Mouse (Mus musculus) thymus, adult 2 months (tissue): ENCODE measurements around the gene Scarb2. TPM values are rescaled to one million over a fixed set of nuclear protein-coding genes. Genes with fewer than 3 reads are reported as not detected.

Experiments used
- DNase-seq: peaks from one replicate; pipeline ENCODE4 v3.0.0; 2021
- H3K27ac ChIP-seq: fragments of 200-500 bp; 2 replicates; pipeline ENCODE4 v1.5.1; 2012; ENCODE audit warnings: low read length, control low read depth; ENCODE audit not compliant: control insufficient read depth, insufficient read depth
- H3K27me3 ChIP-seq: fragments of 200-500 bp; 2 replicates; pipeline ENCODE4 v1.6.1; 2012; ENCODE audit warnings: mild to moderate bottlenecking, low read length, moderate library complexity, mixed read lengths; ENCODE audit not compliant: control insufficient read depth, insufficient read depth
- H3K36me3 ChIP-seq: fragments of 200-500 bp; 2 replicates; pipeline ENCODE4 v1.6.1; 2012; ENCODE audit warnings: mild to moderate bottlenecking, low read length, moderate library complexity; ENCODE audit not compliant: control insufficient read depth, insufficient read depth
- H3K4me1 ChIP-seq: fragments of 200-500 bp; replicated peaks from 2 replicates; pipeline ENCODE4 v1.6.1; 2012; ENCODE audit warnings: low read length; ENCODE audit not compliant: control insufficient read depth, insufficient read depth
- H3K4me3 ChIP-seq: fragments of 200-500 bp; 2 replicates; pipeline ENCODE4 v1.5.1; 2012; ENCODE audit warnings: mild to moderate bottlenecking, low read length, control low read depth, moderate library complexity; ENCODE audit not compliant: control insufficient read depth, insufficient read depth
- CTCF ChIP-seq: fragments of 200-500 bp; IDR thresholded peaks from 2 replicates; pipeline ENCODE4 v1.5.1; 2012; ENCODE audit warnings: mild to moderate bottlenecking, control low read depth, low read length, moderate library complexity, borderline replicate concordance; ENCODE audit not compliant: control insufficient read depth, poor library complexity, insufficient read depth; ENCODE audit errors: extremely low read depth
- POLR2A ChIP-seq: fragments of 200-500 bp; IDR thresholded peaks from 2 replicates; pipeline ENCODE4 v1.6.1; 2012; ENCODE audit warnings: mild to moderate bottlenecking, low read length, control low read depth, moderate library complexity; ENCODE audit not compliant: control insufficient read depth, poor library complexity, insufficient read depth; ENCODE audit errors: extremely low read depth
- WGBS: fragments of 180-500 bp; shearing (Covaris S2); methylation state at CpG from one replicate; pipeline ENCODE4 v1.1.7; 2018; 5-methylcytosine and 5-hydroxymethylcytosine counted together
- polyA plus RNA-seq: library from polyadenylated mRNA; depleted of rRNA; stranded (reverse); fragments of >200 nt; gene quantifications from 2 replicates; pipeline ENCODE4 v1.2.3, GENCODE M21; 2012

Scarb2 gene
- polyA plus RNA-seq, 1 experiment: 40.2 TPM

- 64% methylated on average over 6 of the region's 6 CpGs for WGBS
- DNase-seq: no peak
- H3K4me1 ChIP-seq: peaks cover 37% of the 10 kb centered on the region
- no peaks in the 10 kb centered on the region for H3K36me3 ChIP-seq
- TF ChIP-seq POLR2A (no peak), CTCF (no peak)
- no peak overlapping the region for H3K27ac ChIP-seq
- no peaks in the 10 kb centered on the region for H3K27me3 ChIP-seq
- H3K4me3 ChIP-seq: no peak overlapping the region
Observed at GRCm38 (mm10) chr5:92468234-92468633, 38.4 kb downstream of the Scarb2 start.

- Histone ChIP-seq H3K27me3 (no peaks in the 10 kb centered on the region), H3K4me3 (no peak overlapping the region), H3K27ac (no peak overlapping the region), H3K4me1 (peaks cover 35% of the 10 kb centered on the region), H3K36me3 (no peaks in the 10 kb centered on the region)
- 83% methylated on average over 8 of the region's 8 CpGs for WGBS
- DNase-seq: no peak
- TF ChIP-seq POLR2A (no peak), CTCF (no peak)
Observed at GRCm38 (mm10) chr5:92467102-92467766, 39.4 kb downstream of the Scarb2 start.

DNA sequence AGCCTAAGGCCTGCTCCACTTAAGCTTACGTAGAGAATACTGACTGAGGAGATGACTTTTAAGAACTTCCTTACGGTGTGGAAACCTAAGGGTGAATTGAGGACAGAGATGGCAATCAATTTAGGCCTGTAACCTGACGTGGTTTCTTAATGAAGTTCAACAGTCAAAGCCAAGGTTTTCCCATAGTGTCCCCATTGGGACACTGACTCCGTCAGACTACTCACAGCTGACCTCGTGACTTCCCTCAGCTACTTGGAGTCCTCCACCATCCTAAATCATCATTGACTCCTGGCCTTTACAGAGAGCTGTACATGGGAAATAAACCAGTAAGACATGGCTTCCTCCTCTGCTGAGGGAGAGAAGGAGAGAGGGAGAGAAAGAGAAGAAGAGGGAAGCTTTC is 41.1 kb downstream of the Scarb2 start:
- peaks cover 7% of the 10 kb centered on the region for H3K36me3 ChIP-seq
- H3K4me1 ChIP-seq: peaks cover 32% of the 10 kb centered on the region
- H3K27me3 ChIP-seq: no peaks in the 10 kb centered on the region
- DNase-seq: no peak
- 92% methylated on average over 5 of the region's 5 CpGs for WGBS
- no peak for TF ChIP-seq CTCF
- TF ChIP-seq POLR2A: no peak
- H3K27ac ChIP-seq: no peak overlapping the region
- H3K4me3 ChIP-seq: no peak overlapping the region

- TF ChIP-seq CTCF (peak; percentile 75; the same call in 1 of the 2 replicates), POLR2A (no peak)
- 52% methylated on average over 5 of the region's 5 CpGs for WGBS
Observed at GRCm38 (mm10) chr5:92461321-92461720, 45.3 kb downstream of the Scarb2 start.

DNA sequence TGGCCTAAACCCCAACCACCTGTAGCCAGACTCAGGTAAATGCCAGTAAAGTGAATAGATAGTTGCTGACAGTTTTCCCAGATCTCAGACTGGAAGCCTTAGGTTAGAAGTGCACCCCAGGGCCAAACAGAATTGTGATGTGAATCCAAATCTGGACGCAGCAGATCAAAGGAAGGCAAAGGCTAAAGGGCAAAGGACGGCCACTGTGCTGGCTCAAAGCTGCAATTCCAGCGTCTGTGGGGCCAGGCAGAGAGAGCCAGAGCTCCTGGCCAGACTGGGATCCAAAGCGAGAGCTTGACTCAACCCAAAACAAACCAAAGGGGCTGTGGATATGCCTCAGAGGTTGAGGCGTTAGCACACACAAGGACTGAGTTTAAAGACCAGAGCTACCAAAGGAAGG is 47.9 kb downstream of the Scarb2 start:
- Histone ChIP-seq H3K4me3 (no peak overlapping the region), H3K36me3 (peaks cover 37% of the 10 kb centered on the region), H3K27ac (no peak overlapping the region), H3K27me3 (no peaks in the 10 kb centered on the region), H3K4me1 (peaks cover 2% of the 10 kb centered on the region; the same call in 1 of the 2 replicates)
- TF ChIP-seq POLR2A (no peak), CTCF (no peak)
- 90% methylated on average over 5 of the region's 5 CpGs for WGBS
- no peak for DNase-seq

More at GRCm38 (mm10) chr5:92461321-92461720, 45.3 kb downstream of the Scarb2 start:
- H3K27ac ChIP-seq: no peak overlapping the region
- no peak overlapping the region for H3K4me3 ChIP-seq
- H3K4me1 ChIP-seq: peaks cover 2% of the 10 kb centered on the region; the same call in 1 of the 2 replicates
- DNase-seq: peak; percentile 78
- peaks cover 21% of the 10 kb centered on the region for H3K36me3 ChIP-seq
- H3K27me3 ChIP-seq: no peaks in the 10 kb centered on the region

- Histone ChIP-seq H3K4me1 (no peaks in the 10 kb centered on the region), H3K27me3 (no peaks in the 10 kb centered on the region), H3K4me3 (no peak overlapping the region), H3K36me3 (peaks cover 48% of the 10 kb centered on the region), H3K27ac (no peak overlapping the region)
- no peak for DNase-seq
- WGBS: 86% methylated on average over 2 of the region's 2 CpGs
- TF ChIP-seq POLR2A (no peak), CTCF (no peak)
Observed at GRCm38 (mm10) chr5:92457410-92457809, 49.2 kb downstream of the Scarb2 start.
